Mouse (Mus musculus): ENCODE results near the gene Olfr1061.
"Not testable (repeated sequence)": the region's sequence is repeated elsewhere in the genome, so short reads cannot be mapped to it uniquely, and the experiment has no call there.

The Olfr1061 gene

DNA sequence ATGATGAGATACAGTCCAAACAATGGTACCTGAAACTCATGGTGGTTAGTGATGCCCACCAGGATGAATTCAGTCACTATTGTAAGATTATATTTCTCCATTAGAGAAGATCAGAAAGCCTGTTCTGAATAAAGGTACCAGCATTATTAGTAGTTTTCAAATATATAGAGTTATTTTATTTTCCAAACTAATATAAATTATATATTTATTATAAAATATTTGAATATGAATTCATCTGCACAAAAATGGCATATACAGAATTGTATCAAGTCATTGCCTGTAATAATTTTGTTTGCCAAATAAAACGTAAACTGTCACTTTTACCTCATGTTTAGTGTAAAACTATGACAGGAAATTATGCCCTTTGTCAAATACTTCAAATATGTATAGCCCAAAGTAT, at the start of gene Olfr1061:
Olfr1061 (minus strand) TSS at position 101 of the 400 bp plus-strand sequence.
- DNase-seq: no peak

- no peak for DNase-seq
Observed at GRCm38 (mm10) chr2:86460434-86460833, 46.6 kb upstream of the Olfr1061 start.

DNA sequence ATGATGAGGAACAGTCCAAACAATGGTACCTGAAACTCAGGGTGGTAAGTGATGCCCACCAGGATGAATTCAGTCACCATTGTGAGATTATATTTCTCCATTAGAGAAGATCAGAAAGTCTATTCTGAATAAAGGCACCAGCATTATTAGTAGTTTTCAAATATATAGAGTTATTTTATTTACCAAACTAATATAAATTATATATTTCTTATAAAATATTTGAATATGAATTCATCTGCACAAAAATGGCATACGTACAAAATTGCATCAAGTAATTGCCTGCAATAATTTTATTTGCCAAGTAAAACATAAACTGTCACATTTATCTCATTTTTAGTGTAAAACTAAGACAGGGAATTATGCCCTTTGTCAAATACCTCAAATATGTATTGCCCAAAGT, 42.3 kb upstream of the Olfr1061 start, which contains the start of gene Olfr1066:
Olfr1066 (minus strand) TSS at position 101 of the 400 bp plus-strand sequence.
- no peak for DNase-seq

- not testable (repeated sequence) for DNase-seq
Observed at GRCm38 (mm10) chr2:86450491-86450890, 36.6 kb upstream of the Olfr1061 start, which contains the start of gene Olfr1065. Olfr1065 (minus strand) TSS chr2:86450591.

GRCm38 (mm10) chr2:86442101-86442500, 28.3 kb upstream of the Olfr1061 start:
- DNase-seq: not testable (repeated sequence)

- DNase-seq: not testable (repeated sequence)
Observed at GRCm38 (mm10) chr2:86428511-86428910, 14.7 kb upstream of the Olfr1061 start.

- DNase-seq: not testable (repeated sequence)
Observed at GRCm38 (mm10) chr2:86426649-86427048, 12.8 kb upstream of the Olfr1061 start, which contains the start of gene Olfr1062. Olfr1062 (minus strand) TSS chr2:86426749.

DNA sequence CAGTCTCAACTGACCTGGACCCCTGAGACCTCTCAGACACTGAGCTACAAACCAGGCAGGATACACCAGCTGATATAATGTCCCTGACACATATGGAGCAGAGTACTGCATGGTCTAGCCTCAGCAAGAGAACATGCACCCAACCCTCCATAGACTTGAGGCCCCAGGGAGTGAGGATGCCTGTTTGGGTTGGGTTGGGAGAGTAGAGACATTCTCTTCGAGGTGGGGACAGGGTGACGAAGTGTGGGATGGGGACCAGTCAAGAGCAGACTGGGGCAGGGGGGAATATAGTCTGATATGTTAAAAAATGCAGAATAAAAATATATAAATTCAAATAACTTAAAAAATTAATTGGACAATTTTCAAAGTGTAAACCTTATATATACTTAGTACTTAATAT, 18.7 kb downstream of the Olfr1061 start:
- DNase-seq: no peak

- DNase-seq: not testable (repeated sequence)
Observed at GRCm38 (mm10) chr2:86388461-86388860, 25.4 kb downstream of the Olfr1061 start, which contains the start of gene Olfr1058. Olfr1058 (minus strand) TSS chr2:86388561.

- DNase-seq: no peak
Observed at GRCm38 (mm10) chr2:86378293-86378692, 35.6 kb downstream of the Olfr1061 start, which contains the start of gene Olfr1057. Olfr1057 (minus strand) TSS chr2:86378393.

GRCm38 (mm10) chr2:86366342-86366741, 47.5 kb downstream of the Olfr1061 start:
- DNase-seq: not testable (repeated sequence)

Measured in cerebellum, adult 11 months (tissue).